Mouse (Mus musculus) Muller cell, postnatal 12 days (primary cell): ENCODE data around the gene Phkg2.

Experiments
- DNase-seq: peaks from one replicate; pipeline ENCODE4 v3.0.0-alpha.2; 2015; ENCODE audit errors: inconsistent ontology term

Phkg2 gene

GRCm38 (mm10) chr7:127572895-127573471 is at the start of gene Phkg2:
Phkg2 (plus strand) TSS chr7:127573340.
- peak; percentile 95 for DNase-seq

DNA sequence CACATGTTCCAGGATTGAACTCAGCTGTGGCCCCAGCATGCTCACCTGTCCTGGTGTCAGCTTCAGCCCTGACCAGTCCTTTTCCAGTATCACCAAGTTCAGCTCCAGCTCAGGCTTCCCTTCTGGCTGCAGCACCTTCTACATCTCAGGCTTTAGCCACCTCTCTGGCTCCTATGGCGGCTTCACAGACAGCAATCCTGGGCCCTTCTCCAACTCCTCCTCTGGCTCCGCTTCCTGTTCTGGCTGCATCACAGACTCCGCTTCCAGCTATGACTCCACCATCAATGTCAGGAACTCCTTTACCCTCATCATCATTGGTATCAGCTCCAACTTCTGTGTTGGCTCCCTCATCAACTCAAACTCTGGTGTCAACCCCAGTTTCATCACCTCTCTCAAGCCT is 31.5 kb upstream of the Phkg2 start:
- no peak for DNase-seq

- DNase-seq = peak; percentile 75
Measured at GRCm38 (mm10) chr7:127549116-127549835, 23.9 kb upstream of the Phkg2 start.

DNA sequence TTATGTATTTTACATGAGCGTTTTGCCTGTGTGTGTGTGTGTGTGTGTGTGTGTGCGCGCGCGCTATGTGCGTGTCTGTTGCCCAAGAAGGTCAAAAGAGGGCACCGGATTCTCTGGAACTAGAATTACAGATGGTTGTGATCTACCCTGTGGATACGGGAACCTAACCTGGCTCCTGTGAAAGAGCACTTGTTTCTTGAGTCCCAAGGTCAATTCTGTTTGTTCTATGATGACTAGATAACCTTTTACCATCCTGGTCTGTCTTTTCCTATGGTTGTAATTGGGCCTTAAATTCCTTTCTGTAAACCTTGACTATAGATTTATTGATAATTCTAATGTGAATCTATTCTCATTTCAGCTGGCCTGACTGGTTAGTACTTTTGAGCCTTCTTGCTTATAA is 21.6 kb upstream of the Phkg2 start:
- DNase-seq = no peak

DNA sequence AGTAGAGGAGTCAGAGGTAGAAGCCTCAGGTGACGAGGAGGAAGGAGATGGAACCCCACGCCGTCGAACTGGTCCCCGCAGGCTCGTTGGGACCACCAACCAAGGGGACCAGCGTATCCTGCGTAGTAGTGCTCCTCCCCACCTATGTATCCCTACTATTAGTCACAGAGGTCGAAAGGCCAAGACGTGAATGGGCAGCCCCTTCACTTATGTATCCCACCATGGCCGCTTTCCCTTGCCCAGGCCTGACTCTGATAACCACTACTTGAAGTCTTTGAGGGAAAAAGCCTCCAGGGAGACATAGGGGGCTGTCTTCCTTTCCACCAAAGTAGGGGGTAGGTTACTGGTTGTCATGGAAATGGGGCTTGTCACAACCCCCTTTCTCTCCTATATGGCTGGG is 12.6 kb upstream of the Phkg2 start:
- DNase-seq = no peak

DNA sequence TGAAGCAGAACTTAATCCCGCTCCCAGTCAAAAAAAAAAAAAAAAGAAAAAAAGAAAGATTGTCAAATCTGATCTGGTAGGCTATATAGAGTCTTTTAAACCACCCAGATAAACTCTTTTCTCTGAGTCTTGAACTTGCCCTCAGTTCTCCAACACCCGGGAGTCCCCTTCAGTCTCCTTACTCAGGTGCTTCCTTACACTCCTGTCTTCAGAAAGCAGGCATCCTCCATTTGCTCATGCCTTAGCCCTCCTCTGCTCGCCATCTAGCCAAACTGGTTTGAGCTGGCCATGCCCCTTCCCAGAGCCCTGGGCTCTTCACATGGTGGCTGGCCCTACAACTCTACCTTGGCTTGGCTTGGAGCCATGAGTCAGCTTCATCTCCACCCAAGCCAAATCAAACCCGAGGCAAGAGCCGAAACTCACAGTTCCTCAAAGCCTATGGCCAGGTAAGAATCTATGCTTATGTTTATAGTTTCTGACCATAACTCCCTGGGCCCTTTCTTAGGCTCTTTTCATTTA is 11.7 kb upstream of the Phkg2 start, which contains the start of gene Tmem265:
Tmem265 (plus strand) TSS at position 51 of the 519 bp plus-strand sequence.
- no peak for DNase-seq

DNA sequence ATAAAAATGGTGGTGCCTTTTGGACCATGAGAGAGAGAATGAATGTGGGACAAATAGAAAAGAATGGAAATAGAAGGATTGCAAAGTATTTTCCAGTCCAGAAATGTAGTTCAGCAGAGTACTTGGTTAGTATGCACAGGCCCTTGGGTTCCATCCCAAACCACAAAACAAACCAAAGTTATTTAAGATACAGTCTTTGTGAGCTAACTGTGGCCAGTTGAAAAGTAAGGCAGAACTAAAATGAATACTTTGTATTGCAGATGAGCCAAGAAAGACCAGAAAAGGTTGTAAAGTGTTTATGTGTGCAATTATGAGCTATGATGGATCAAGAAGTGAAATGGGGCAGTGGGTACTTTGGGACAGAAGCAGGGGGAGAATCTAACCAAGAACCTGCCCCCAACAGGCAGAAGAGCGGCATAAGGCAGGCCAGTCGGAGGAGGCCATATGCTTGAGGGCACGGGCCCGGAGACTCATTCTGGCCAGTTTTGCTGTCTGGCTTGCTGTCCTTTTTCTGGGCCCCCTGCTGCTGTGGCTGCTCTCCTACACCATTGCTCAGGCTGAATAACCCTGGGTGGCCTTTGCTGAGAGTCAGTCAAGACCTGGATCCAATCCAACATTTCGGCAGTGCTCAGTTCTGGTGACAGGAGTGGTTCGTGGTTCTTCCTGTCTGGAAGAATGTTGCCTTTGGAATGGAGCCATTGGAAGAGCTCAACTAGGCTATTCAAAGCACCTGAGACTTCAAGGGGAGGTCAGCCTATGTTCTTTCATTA is 8.6 kb upstream of the Phkg2 start:
- DNase-seq = peak; percentile 70

DNA sequence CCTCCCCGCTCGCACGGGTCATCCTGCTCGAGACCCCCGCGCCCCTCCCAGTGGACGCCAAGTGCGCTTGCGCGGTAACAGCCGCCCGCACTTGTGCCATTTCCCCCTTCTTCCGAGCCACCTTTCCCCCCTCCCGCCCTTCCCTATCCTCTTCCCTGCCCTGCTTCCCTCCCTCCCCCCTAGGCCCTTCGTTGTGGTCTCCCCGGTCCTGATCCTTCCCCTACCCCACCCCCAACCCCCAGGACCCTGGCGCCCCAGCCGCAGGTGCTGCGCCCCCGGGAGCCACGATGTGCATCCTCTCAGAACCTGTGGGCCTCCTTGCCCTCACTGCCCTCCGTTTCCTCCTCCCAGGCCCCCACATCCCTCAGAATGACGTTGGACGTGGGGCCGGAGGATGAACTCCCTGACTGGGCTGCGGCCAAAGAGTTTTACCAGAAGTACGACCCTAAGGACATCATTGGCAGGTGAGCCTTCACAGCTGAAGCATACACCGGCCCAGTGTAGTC is 416 bp downstream of the Phkg2 start:
- DNase-seq = no peak

DNA sequence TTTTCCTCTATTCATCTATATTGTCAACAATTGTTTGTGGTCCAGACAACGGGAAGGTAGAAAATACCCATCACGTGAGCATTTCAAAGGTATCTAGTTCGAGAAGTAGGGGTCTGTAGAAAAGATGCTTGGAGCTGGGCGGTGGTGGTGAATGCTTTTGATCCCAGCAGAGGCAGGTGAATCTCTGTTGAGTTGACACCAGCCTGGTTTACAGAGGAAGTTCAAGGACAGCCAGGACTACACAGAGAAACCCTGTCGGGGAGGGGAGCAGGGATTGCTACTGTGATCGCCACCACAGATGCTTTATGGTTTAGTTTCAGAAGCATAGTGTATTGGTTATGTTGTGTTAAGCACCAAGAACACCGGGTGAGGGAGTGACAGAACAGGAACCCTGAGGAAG is 975 bp downstream of the Phkg2 start:
- no peak for DNase-seq

- no peak for DNase-seq
Measured at GRCm38 (mm10) chr7:127583260-127583659, 10.1 kb downstream of the Phkg2 start.

GRCm38 (mm10) chr7:127585031-127585430 is 11.9 kb downstream of the Phkg2 start:
- no peak for DNase-seq

- DNase-seq = no peak
Measured at GRCm38 (mm10) chr7:127586149-127586548, 13.0 kb downstream of the Phkg2 start.

- no peak for DNase-seq
Measured at GRCm38 (mm10) chr7:127587196-127587595, 14.1 kb downstream of the Phkg2 start.

GRCm38 (mm10) chr7:127588011-127588871 is 15.1 kb downstream of the Phkg2 start, which contains the start of the genes Ccdc189 and Rnf40:
Ccdc189 (minus strand) TSS chr7:127588595.
Rnf40 (plus strand) TSS chr7:127588767.
- peak; percentile 99 for DNase-seq

DNA sequence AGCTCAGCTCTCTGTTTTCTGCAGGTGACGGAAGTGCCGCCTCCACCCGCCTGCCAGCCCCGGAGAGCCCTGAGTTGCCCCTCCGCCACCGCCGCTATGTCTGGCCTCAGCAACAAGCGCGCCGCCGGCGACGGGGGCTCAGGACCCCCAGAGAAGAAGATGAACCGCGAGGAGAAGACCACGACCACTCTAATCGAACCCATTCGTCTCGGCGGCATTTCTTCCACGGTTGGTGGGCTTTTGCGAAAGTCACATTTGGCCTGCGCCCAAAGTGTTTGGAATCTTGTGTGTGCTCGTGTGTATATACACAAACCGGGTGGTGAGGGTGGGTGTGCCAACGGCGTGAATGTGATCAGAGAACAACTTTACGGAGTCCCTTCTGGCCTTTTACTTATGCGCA is 15.8 kb downstream of the Phkg2 start:
- no peak for DNase-seq

DNA sequence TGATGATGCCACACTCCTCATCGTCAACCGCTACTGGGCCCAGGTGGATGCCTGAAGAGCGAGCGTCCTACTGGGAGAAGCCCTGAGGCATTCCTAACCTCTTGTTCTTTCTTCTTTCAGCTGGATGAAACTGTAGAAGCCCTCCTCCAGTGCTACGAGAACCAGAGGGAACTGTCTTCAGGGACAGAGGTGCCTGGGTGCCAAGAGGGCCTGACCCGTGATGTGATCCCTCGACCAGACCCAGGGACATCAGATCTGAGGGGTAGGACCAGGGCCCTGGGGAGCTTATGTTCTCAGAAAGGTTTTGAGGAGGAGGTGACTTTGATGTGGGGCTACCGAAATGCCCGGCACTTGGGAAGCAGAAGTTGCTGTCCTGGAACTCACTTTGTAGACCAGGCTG is 16.5 kb downstream of the Phkg2 start:
- DNase-seq = no peak

DNA sequence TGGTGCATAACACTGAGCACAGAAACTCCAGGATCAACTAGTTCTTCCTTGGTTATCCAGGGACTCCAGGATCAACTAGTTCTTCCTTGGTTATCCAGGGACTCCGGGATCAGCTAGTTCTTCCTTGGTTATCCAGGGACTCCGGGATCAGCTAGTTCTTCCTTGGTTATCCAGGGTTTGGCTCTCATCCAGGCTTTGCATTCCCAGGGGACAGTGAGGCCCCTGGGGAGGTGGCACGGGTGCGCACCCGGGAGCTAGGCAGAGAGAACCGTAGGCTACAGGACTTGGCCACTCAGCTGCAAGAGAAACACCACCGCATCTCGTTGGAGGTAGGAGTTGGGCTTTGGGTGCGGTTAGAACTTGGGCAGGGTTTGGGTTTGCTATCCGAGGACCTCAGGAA is 18.0 kb downstream of the Phkg2 start:
- DNase-seq = no peak

DNA sequence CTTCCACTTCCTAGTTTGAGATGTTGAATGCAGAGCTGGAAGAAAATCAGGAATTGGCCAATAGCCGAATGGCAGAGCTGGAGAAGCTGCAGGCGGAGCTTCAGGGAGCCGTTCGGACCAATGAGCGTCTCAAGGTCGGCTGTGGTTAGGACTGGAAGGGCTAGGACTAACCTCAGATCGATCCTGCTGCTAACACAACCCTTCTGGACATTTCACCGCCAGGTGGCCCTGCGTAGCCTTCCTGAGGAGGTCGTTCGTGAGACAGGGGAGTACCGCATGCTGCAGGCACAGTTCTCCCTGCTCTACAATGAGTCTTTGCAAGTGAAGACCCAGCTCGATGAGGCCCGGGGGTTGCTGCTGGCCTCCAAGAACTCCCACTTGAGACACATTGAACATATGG is 19.4 kb downstream of the Phkg2 start:
- no peak for DNase-seq

GRCm38 (mm10) chr7:127596747-127597146 is 23.6 kb downstream of the Phkg2 start:
- DNase-seq = no peak

DNA sequence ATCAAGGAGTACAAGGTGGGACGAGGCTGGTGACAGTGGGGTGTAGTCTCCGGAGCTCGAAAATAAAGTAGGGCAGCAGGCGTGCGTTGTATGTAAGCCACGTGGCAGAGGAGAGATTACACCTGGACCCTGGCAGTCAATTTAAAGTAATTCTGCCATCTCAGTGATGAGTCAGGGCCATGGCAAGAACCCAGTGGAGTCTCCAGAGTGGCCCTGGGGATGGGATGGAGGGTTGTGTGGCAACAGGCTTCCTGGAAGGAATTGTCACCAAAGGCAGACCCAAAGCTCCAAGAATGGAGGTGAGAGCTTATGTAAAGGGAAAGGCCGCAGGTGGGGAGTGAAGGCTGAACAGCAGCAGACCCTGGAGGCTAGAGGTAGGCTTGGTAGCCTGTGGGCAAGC is 27.5 kb downstream of the Phkg2 start:
- no peak for DNase-seq

DNA sequence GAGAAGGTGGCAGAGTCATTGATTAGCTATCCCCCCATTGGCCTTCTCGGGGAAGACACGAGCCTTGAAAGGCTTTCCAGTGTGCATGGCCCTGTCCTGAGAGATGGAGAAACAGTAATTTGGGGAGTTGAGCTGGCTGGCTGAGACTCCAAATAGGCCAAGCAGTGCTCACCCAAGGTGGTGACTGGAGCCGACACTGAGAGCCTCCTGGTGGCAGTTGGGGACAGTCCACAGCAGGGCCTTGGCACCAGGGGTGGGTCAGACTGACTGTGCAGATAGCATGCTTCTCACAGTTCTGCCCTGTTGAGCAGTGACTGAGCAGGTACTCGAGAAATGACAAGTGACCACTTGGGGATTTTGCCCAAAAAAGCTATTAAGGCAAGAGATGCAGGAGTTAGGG is 28.6 kb downstream of the Phkg2 start:
- no peak for DNase-seq
